Mouse (Mus musculus) monocyte, adult 5-6 weeks (primary cell): ENCODE measurements at regions not wholly inside any gene's neighbourhood (a gene's known extent, or its start where the extent isn't known, plus 50 kb on each side); places are given as distances from the start of the nearest gene placed in this dataset.

ENCODE experiments used
- ATAC-seq: fragments of 153-309, 156-312 bp; replicated peaks from 2 replicates; pipeline ENCODE4 v1.8.0; 2017; ENCODE audit warnings: mild to moderate bottlenecking; ENCODE audit not compliant: low TSS enrichment, insufficient number of reproducible peaks, severe bottlenecking, poor library complexity, low FRiP score

- no peak for ATAC-seq
Measured at GRCm38 (mm10) chr2:116942321-116942791, 63.9 kb downstream of the Tmco5 start.

GRCm38 (mm10) chr2:116948538-116948937 lies 70.0 kb downstream of the Tmco5 start:
- ATAC-seq, result no peak

GRCm38 (mm10) chr2:116949741-116950140 lies 71.2 kb downstream of the Tmco5 start:
- ATAC-seq, result no peak

GRCm38 (mm10) chr2:116950154-116950553 lies 71.7 kb downstream of the Tmco5 start:
- ATAC-seq, result no peak

GRCm38 (mm10) chr2:116951481-116951880 lies 73.0 kb downstream of the Tmco5 start:
- ATAC-seq, result no peak

GRCm38 (mm10) chr2:116954280-116954679 lies 75.8 kb downstream of the Tmco5 start:
- ATAC-seq, result no peak

- ATAC-seq, result peak; percentile 59; the same call in 1 of the 2 replicates
Measured at GRCm38 (mm10) chr2:116954896-116955295, 76.4 kb downstream of the Tmco5 start.

GRCm38 (mm10) chr2:116963116-116963873 lies 84.8 kb downstream of the Tmco5 start:
- no peak for ATAC-seq

- ATAC-seq, result no peak
Measured at GRCm38 (mm10) chr2:116966266-116966665, 87.8 kb downstream of the Tmco5 start.

- peak; percentile 68 for ATAC-seq
Measured at GRCm38 (mm10) chr2:116971666-116972613, 93.4 kb downstream of the Tmco5 start.

- no peak for ATAC-seq
Measured at GRCm38 (mm10) chr2:116972614-116972985, 94.1 kb downstream of the Tmco5 start.

- no peak for ATAC-seq
Measured at GRCm38 (mm10) chr2:116973441-116973840, 95.0 kb downstream of the Tmco5 start.

- no peak for ATAC-seq
Measured at GRCm38 (mm10) chr2:116974152-116974551, 95.7 kb downstream of the Tmco5 start.

- ATAC-seq, result no peak
Measured at GRCm38 (mm10) chr2:116974569-116975060, 96.1 kb downstream of the Tmco5 start.

GRCm38 (mm10) chr2:116975091-116975600 lies 96.7 kb downstream of the Tmco5 start:
- ATAC-seq, result 0 out of 2 replicates have a peak, but pooled peaks have one; percentile 19

- ATAC-seq, result peak; percentile 23
Measured at GRCm38 (mm10) chr2:116975601-116976431, 97.3 kb downstream of the Tmco5 start.

- ATAC-seq, result no peak
Measured at GRCm38 (mm10) chr2:116976432-116976750, 97.9 kb downstream of the Tmco5 start.

- ATAC-seq, result no peak
Measured at GRCm38 (mm10) chr2:116976951-116977503, 98.5 kb downstream of the Tmco5 start.
